Mouse (Mus musculus) monocyte, adult 2 months (primary cell): ENCODE measurements around the gene H1f0.

Experiments used
- DNase-seq, 2 experiments: peaks; one replicate each; pipeline ENCODE4 v3.0.0; 2022; ENCODE audit warnings: low spot score in 2 of 2, low read depth in 1 of 2

H1f0 gene

GRCm38 (mm10) chr15:79066276-79066675 is 38.0 kb downstream of the H1f0 start:
- DNase-seq = no peak

DNA sequence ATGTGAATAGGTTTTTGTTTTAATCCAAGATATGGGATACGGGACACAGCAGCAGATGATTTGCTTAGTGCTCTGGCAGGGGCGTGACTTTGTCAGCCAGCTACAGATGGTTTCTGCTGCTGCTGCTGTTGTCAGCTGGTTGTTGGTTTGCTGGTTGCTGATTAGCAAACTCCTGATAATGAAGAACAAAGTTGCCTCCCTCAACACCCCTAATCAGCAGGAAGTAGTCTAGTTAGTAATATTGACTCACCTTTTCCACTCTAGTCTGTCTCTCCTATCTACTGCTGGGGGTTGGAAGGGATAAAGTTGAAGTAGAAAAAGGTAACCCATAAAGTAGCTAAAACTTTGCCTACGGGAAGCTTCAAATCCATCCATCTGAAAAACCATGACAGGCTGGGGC is 39.4 kb downstream of the H1f0 start:
- no peak for DNase-seq

DNA sequence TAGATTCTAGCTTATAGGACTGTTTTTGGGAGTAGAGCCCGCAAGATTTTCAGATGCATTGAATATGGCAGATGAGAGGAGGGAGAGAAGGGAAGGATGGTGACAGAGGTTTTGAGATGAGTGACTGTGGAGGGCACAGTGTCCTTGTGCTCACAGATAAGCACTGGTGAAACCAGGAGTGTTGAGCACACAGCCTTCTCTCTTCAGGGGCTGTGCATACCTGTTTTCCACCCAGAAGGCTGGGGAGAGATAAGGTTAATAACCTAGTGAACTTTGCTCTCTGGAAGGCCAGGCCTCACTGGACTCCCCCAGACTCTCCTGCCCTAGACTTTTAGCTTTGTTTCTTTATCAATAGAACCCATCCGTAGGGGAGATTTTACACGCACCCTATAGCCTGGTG is 40.2 kb downstream of the H1f0 start:
- DNase-seq = no peak

GRCm38 (mm10) chr15:79071117-79072039 is 43.1 kb downstream of the H1f0 start:
- DNase-seq = peak in 1 of 2 experiments; percentile 14

DNA sequence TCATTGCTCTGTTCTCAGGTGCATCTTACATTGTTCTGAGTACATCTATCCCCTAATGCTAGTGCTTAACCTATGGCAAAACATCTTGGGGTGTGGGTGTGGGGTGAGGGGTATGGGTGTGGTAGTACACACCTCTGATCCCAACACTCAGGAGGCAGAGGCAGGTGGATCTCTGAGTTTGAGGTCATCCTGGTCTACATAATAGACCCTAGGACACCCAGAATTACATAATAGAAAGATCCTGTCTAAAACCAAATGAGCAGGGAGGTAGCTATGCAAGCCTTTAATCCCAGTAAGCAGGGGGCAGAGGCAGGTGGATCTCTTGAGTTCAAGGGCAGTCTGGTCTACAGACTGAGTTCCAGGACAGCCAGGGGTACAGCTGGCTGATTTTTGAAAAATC is 45.5 kb downstream of the H1f0 start:
- DNase-seq = no peak

GRCm38 (mm10) chr15:79074446-79074845 is 46.2 kb downstream of the H1f0 start:
- no peak for DNase-seq

DNA sequence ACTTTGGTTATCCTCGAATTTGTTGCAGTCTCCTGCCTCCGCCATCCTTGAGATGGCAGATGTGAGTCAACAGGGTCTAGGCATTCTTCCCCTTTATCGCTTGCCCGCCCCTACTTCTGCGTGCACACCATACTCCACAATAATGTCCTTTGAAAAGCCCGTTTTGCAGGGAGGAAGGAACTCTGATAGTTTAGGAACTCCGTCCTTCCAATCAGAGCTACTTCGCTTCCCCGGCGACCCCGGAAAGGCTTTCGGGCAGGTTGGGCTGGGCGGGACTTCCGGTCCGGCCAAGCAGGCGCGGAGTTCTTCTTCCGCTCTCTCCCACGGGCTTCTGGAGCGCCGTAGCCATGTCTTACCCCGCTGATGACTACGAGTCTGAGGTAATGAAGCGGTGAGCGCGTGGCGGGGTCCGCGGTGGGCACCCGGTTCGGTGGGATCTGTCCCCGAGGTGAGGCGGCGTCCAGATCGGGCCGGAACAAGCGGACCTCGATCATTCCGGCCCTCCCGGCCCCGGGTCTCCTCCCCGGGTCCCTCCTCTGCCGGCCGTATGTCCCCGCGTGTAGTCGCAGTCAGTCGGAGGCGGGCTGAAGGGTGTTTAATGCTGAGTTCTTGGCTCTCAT is 46.8 kb downstream of the H1f0 start, which contains the start of gene Eif3l:
Gene Eif3l, plus strand, starts transcription at position 267 of the 620 bp plus-strand sequence.
- DNase-seq = peak; percentile 66 to 71

DNA sequence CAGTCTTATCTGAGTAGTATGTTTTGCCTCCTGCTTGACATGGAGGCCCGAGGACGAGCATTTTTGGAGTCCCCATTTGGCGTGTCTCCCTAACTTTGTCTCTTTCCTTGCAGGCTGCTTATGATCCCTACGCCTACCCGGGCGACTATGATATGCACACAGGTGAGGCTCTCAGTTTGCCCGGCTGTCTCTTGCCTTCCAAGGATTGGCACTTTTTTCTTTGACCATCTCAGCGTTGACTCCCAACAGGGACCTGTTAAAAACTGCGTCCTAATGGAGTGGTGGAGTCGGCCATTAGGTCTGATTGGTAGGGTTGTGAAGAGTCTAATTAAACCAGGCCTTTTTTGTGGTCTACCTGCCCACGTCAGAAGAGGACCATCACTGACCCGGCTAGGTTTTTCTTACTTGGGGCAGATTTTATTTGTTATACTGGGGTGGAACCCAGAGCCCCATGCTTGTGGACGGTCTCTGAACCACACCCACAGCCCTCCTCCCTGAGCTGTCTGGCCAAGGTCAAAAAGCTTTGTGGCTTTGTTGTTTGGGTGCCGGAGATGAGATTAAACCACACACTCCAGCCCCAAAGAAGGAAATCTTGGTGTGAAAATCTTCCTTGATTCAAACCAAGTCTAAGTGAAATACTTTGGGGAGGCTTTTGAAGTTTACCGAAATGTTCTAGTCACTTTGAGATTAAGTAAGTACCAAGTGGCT is 47.6 kb downstream of the H1f0 start:
- no peak for DNase-seq

GRCm38 (mm10) chr15:79079567-79079966 is 51.3 kb downstream of the H1f0 start:
- DNase-seq = no peak
